Mouse (Mus musculus): ENCODE measurements around the gene Ptpn6.

DNA sequence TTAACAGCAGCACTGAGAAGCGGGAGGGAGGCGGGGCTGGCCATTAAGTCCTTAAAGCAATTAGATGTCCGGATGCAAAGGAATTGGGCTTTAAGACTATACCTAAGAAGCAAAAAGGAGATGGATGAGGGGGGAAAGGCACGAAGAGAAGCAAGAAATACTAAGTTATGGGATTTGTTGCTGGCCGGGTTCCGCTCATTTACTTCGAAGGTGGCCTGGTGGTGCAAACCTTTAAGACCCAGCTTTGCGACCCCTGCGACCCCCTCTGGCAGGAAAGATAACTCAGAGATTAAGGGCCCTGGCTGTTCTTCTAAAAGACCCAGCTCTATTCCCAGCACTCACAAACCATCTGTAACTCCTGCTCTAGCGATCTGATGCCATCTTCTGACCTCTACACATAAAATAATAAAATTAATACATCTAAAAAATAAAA, 41.5 kb upstream of the Ptpn6 start:
- TF ChIP-seq CTCF (IDR thresholded peaks at IDR 0.05) (no peak), EP300 (IDR thresholded peaks at IDR 0.05) (no peak)

All from lung, postnatal 0 days (tissue).